Mouse (Mus musculus) thymus, adult 2 months (tissue): ENCODE data around the gene Foxk1. TPM values are rescaled to one million over a fixed set of nuclear protein-coding genes. Genes with fewer than 3 reads are reported as not detected.
A peak's percentile ranks its signal among the peaks of the same experiment; 100 is the strongest.

Experiments
- DNase-seq: peaks from one replicate; pipeline ENCODE4 v3.0.0; 2021
- H3K27ac ChIP-seq: fragments of 200-500 bp; 2 replicates; pipeline ENCODE4 v1.5.1; 2012; ENCODE audit warnings: low read length, control low read depth; ENCODE audit not compliant: control insufficient read depth, insufficient read depth
- H3K27me3 ChIP-seq: fragments of 200-500 bp; 2 replicates; pipeline ENCODE4 v1.6.1; 2012; ENCODE audit warnings: mild to moderate bottlenecking, low read length, moderate library complexity, mixed read lengths; ENCODE audit not compliant: control insufficient read depth, insufficient read depth
- H3K36me3 ChIP-seq: fragments of 200-500 bp; 2 replicates; pipeline ENCODE4 v1.6.1; 2012; ENCODE audit warnings: mild to moderate bottlenecking, low read length, moderate library complexity; ENCODE audit not compliant: control insufficient read depth, insufficient read depth
- H3K4me1 ChIP-seq: fragments of 200-500 bp; replicated peaks from 2 replicates; pipeline ENCODE4 v1.6.1; 2012; ENCODE audit warnings: low read length; ENCODE audit not compliant: control insufficient read depth, insufficient read depth
- H3K4me3 ChIP-seq: fragments of 200-500 bp; 2 replicates; pipeline ENCODE4 v1.5.1; 2012; ENCODE audit warnings: mild to moderate bottlenecking, low read length, control low read depth, moderate library complexity; ENCODE audit not compliant: control insufficient read depth, insufficient read depth
- CTCF ChIP-seq: fragments of 200-500 bp; IDR thresholded peaks from 2 replicates; pipeline ENCODE4 v1.5.1; 2012; ENCODE audit warnings: mild to moderate bottlenecking, control low read depth, low read length, moderate library complexity, borderline replicate concordance; ENCODE audit not compliant: control insufficient read depth, poor library complexity, insufficient read depth; ENCODE audit errors: extremely low read depth
- POLR2A ChIP-seq: fragments of 200-500 bp; IDR thresholded peaks from 2 replicates; pipeline ENCODE4 v1.6.1; 2012; ENCODE audit warnings: mild to moderate bottlenecking, low read length, control low read depth, moderate library complexity; ENCODE audit not compliant: control insufficient read depth, poor library complexity, insufficient read depth; ENCODE audit errors: extremely low read depth
- WGBS: fragments of 180-500 bp; shearing (Covaris S2); methylation state at CpG from one replicate; pipeline ENCODE4 v1.1.7; 2018; 5-methylcytosine and 5-hydroxymethylcytosine counted together
- polyA plus RNA-seq: library from polyadenylated mRNA; depleted of rRNA; stranded (reverse); fragments of >200 nt; gene quantifications from 2 replicates; pipeline ENCODE4 v1.2.3, GENCODE M21; 2012

The Foxk1 gene
- polyA plus RNA-seq, 1 experiment = 27.9 TPM

- Histone ChIP-seq H3K4me3 (peak overlapping the region; percentile 28), H3K36me3 (peaks cover 6% of the 10 kb centered on the region), H3K4me1 (peaks cover 57% of the 10 kb centered on the region), H3K27ac (peak overlapping the region; percentile 77), H3K27me3 (no peaks in the 10 kb centered on the region)
- DNase-seq = peak; percentile 89
- TF ChIP-seq POLR2A = 0 out of 2 replicates have a peak, but pooled peaks have one; percentile 54
- TF ChIP-seq CTCF = no peak
- WGBS = under 1% methylated on average over 19 of the region's 19 CpGs
Measured at GRCm38 (mm10) chr5:142440451-142441147, 39.3 kb downstream of the Foxk1 start.

GRCm38 (mm10) chr5:142441332-142442044 lies 40.2 kb downstream of the Foxk1 start:
- peak overlapping the region; percentile 77 for H3K27ac ChIP-seq
- H3K36me3 ChIP-seq = no peaks in the 10 kb centered on the region; the same call in 1 of the 2 replicates
- 7% methylated on average over 22 of the region's 22 CpGs for WGBS
- no peaks in the 10 kb centered on the region for H3K27me3 ChIP-seq
- DNase-seq = peak; percentile 41
- peak overlapping the region; percentile 28 for H3K4me3 ChIP-seq
- H3K4me1 ChIP-seq = peaks cover 59% of the 10 kb centered on the region
- TF ChIP-seq CTCF = no peak

GRCm38 (mm10) chr5:142442045-142442440 lies 40.7 kb downstream of the Foxk1 start:
- H3K27ac ChIP-seq = peak overlapping the region; percentile 73
- no peaks in the 10 kb centered on the region for H3K27me3 ChIP-seq
- TF ChIP-seq POLR2A (no peak), CTCF (no peak)
- peaks cover 59% of the 10 kb centered on the region for H3K4me1 ChIP-seq
- no peaks in the 10 kb centered on the region for H3K36me3 ChIP-seq
- peak overlapping the region; percentile 13 for H3K4me3 ChIP-seq
- WGBS = 21% methylated on average over 7 of the region's 7 CpGs
- no peak for DNase-seq

- H3K4me3 ChIP-seq = no peak overlapping the region
- no peak for TF ChIP-seq CTCF
- TF ChIP-seq POLR2A = no peak
- peaks cover 62% of the 10 kb centered on the region for H3K4me1 ChIP-seq
- no peak for DNase-seq
- no peak overlapping the region for H3K27ac ChIP-seq
- no peaks in the 10 kb centered on the region for H3K27me3 ChIP-seq
- no peaks in the 10 kb centered on the region for H3K36me3 ChIP-seq
- WGBS = 73% methylated on average over 15 of the region's 15 CpGs
Measured at GRCm38 (mm10) chr5:142443514-142443913, 42.2 kb downstream of the Foxk1 start.

GRCm38 (mm10) chr5:142443994-142444393 lies 42.7 kb downstream of the Foxk1 start:
- no peaks in the 10 kb centered on the region for H3K27me3 ChIP-seq
- TF ChIP-seq POLR2A = no peak
- no peak for TF ChIP-seq CTCF
- peaks cover 61% of the 10 kb centered on the region for H3K4me1 ChIP-seq
- H3K36me3 ChIP-seq = no peaks in the 10 kb centered on the region
- H3K4me3 ChIP-seq = no peak overlapping the region
- DNase-seq = no peak
- no peak overlapping the region for H3K27ac ChIP-seq
- WGBS = 74% methylated on average over 14 of the region's 14 CpGs

- DNase-seq = no peak
- no peak overlapping the region for H3K27ac ChIP-seq
Measured at GRCm38 (mm10) chr5:142444791-142445531, 43.7 kb downstream of the Foxk1 start.

More at GRCm38 (mm10) chr5:142444791-142445531, 43.7 kb downstream of the Foxk1 start:
- 77% methylated on average over 11 of the region's 11 CpGs for WGBS
- H3K4me1 ChIP-seq = peaks cover 52% of the 10 kb centered on the region
- no peak overlapping the region for H3K4me3 ChIP-seq
- TF ChIP-seq CTCF (no peak), POLR2A (no peak)
- peaks cover 3% of the 10 kb centered on the region; the same call in 1 of the 2 replicates for H3K36me3 ChIP-seq
- H3K27me3 ChIP-seq = no peaks in the 10 kb centered on the region
